Mouse (Mus musculus): ENCODE measurements around the gene Pcolce.

DNA sequence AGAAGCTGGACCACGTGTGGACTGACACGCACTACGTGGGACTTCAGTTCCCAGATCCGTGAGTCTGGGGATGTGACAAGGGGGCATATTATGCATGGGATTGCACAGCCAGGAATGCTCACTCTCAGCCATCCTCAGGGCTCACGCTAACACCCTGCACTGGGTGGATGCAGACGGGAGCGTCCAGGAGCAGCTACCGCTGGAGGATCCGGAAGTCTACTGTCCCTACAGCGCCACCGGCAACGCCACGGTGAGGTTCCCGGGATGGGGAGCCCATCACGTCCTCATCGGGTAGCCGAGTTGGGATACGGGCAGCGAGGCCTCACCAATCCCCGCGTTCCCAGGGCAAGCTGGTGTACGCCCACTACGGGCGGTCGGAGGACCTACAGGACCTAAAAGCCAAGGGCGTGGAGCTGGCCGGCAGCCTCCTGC is 39.1 kb downstream of the Pcolce start:
- no peak for TF ChIP-seq CTCF (IDR thresholded peaks at IDR 0.05; ENCODE audit: extremely low read depth, insufficient read depth, insufficient read length, insufficient replicate concordance)
- TF ChIP-seq POLR2A (IDR thresholded peaks at IDR 0.05; ENCODE audit: low read depth, low read length): no peak
